19 mouse cellular contexts compared by ENCODE assay signal in genomic region chr15:11552568-11552967, GRCm38 (mm10).
"Had no signal": no experiment of that assay in that cellular context is flagged by ENCODE, and none has a peak within 500 bp of the region (broad histone marks: within the 10 kb centered on the region; RNA-seq: fewer than 3 reads in every experiment).

No protein-coding gene starts in this region.

- H3K27me3 ChIP-seq: liver, embryonic 13.5 days; lung, embryonic 15.5 days; midbrain, embryonic 12.5 days; midbrain, embryonic 15.5 days; neural tube, embryonic 12.5 days; neural tube, embryonic 15.5 days; stomach, embryonic 15.5 days had no signal

- DNase-seq: layer of hippocampus, adult 9-11 months; liver, embryonic 13.5 days; retina, postnatal 1 day; right cerebral cortex, postnatal 25 days; spleen, adult 18-20 months; thymus, postnatal 25 days had no signal

- H3K9ac ChIP-seq: hindbrain, embryonic 14.5 days; liver, embryonic 13.5 days; lung, embryonic 15.5 days; midbrain, embryonic 12.5 days; midbrain, embryonic 15.5 days; neural tube, embryonic 12.5 days; neural tube, embryonic 15.5 days; stomach, embryonic 15.5 days had no signal

- H3K4me2 ChIP-seq: hindbrain, embryonic 14.5 days; liver, embryonic 13.5 days; lung, embryonic 15.5 days; midbrain, embryonic 12.5 days; midbrain, embryonic 15.5 days; neural tube, embryonic 12.5 days; neural tube, embryonic 15.5 days; stomach, embryonic 15.5 days had no signal

- H3K4me1 ChIP-seq: liver, embryonic 13.5 days; lung, embryonic 15.5 days; midbrain, embryonic 12.5 days; midbrain, embryonic 15.5 days; neural tube, embryonic 12.5 days; neural tube, embryonic 15.5 days; stomach, embryonic 15.5 days had no signal

- H3K9me3 ChIP-seq: liver, embryonic 13.5 days; lung, embryonic 15.5 days; midbrain, embryonic 12.5 days; midbrain, embryonic 15.5 days; neural tube, embryonic 12.5 days; neural tube, embryonic 15.5 days; stomach, embryonic 15.5 days had no signal

- H3K27ac ChIP-seq: hindbrain, embryonic 14.5 days; hindbrain, postnatal 0 days; kidney, postnatal 0 days; layer of hippocampus, adult 2 months; liver, embryonic 13.5 days; lung, embryonic 15.5 days; macrophage; midbrain, embryonic 12.5 days; midbrain, embryonic 15.5 days; neural tube, embryonic 12.5 days; neural tube, embryonic 15.5 days; stomach, embryonic 15.5 days had no signal

- H3K4me3 ChIP-seq: layer of hippocampus, adult 2 months; liver, embryonic 13.5 days; lung, embryonic 15.5 days; midbrain, embryonic 12.5 days; midbrain, embryonic 15.5 days; neural tube, embryonic 12.5 days; neural tube, embryonic 15.5 days; stomach, embryonic 15.5 days had no signal

- H3K36me3 ChIP-seq: liver, embryonic 13.5 days; lung, embryonic 15.5 days; midbrain, embryonic 12.5 days; midbrain, embryonic 15.5 days; neural tube, embryonic 12.5 days; neural tube, embryonic 15.5 days; stomach, embryonic 15.5 days had no signal

- ATAC-seq: hindbrain, postnatal 0 days; inflammation-experienced regulatory T-cells, adult 6 months; intestine, embryonic 16.5 days; midbrain, embryonic 15.5 days had no signal
